Mouse (Mus musculus) hindlimb bud, embryonic 11.5 days (tissue): ENCODE results near the gene Enah.

Experiments
- DNase-seq: peaks from one replicate; pipeline ENCODE4 v3.0.0-alpha.2; 2012; ENCODE audit warnings: low read depth, low spot score; ENCODE audit errors: extremely low spot score

The Enah gene

GRCm38 (mm10) chr1:182019926-182020801, at the start of gene Enah:
Gene Enah, minus strand, starts transcription at chr1:182019990.
- no peak for DNase-seq

GRCm38 (mm10) chr1:182068136-182068535, 48.3 kb upstream of the Enah start:
- DNase-seq = no peak

DNA sequence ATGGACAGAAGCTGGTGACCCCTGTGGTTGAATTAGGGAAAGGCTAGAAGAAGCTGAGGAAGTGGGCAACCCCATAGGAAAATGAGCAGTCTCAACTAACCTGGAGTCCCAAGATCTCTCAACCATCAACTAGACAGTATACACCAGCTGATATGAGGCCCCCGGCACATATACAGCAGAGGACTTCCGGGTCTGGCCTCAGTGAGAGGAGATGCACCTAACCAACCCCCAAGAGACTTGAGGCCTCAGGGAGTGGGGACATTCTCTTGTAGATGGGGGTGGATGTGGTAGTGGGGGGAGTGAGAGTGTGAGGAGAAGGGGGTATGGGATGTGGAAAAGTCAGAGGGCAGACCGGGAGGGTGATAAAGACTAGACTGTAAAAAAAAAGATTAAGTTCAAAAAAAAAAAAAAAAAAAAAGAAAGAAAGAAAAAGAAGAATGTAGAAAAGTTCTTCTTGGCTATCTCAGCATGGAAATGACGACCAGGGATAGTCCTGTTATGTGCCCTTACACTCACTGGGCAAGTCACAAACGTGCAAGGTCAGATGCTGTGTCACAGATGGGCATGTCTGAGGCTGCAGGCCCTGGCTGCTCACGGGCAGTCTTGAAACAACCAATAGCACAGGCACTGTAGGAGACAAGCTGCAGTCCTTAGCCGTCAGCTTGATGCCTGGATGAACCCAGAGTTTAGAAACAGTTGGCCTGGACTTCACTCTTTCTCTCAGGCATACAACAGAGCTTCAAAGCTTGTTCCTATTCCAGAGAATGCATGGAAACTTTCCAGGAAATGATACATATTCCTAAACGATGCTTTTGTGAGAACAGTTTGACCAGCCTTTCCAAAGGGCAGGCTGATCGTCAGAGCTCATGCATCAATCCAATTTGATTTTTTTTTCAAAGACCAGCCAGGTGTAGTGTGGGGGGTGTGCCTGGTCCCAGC, 47.0 kb upstream of the Enah start:
- no peak for DNase-seq

- DNase-seq = no peak
These were observed 43.9 kb upstream of the Enah start for GRCm38 (mm10) chr1:182063716-182064115.

- no peak for DNase-seq
These were observed 43.0 kb upstream of the Enah start for GRCm38 (mm10) chr1:182062801-182063200.

DNA sequence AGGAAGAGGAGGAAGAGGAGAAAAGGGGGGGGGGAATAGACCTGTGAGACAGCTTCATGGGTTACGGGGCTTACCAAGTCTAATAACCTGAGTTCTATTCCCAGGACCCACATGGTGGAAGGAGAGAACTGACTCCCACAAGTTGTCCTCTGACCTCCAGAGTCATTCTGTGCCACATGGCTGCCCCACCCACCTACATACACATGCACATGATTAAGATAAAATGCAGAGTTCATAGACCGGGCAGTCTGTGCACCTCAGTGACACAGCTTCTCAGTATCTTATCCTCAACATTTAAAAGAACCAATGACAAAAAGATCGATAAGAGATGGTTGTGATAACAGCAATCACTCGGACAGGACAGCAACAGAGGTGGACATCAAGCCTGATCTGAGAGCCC, 41.4 kb upstream of the Enah start:
- no peak for DNase-seq

- DNase-seq = no peak
These were observed 40.0 kb upstream of the Enah start for GRCm38 (mm10) chr1:182059806-182060205.

DNA sequence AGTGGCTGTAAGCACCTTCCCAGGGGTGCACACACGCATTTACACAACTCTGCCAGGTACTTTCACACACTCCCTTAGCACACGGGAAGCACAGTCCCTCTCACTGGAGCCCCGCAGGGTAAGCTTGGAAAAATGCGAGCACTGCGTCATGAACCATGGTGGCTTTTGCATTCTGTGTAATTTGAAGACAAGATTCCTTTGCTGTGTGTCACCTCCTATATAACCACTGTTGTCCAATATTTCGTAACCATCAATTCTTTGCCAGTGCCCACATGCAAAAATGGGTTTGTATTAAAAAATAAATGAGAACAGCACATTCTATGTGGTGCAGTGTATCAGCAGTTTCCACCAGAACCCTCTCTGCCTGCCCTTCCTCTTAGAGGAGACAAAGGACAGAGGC, 38.2 kb upstream of the Enah start:
- no peak for DNase-seq

DNA sequence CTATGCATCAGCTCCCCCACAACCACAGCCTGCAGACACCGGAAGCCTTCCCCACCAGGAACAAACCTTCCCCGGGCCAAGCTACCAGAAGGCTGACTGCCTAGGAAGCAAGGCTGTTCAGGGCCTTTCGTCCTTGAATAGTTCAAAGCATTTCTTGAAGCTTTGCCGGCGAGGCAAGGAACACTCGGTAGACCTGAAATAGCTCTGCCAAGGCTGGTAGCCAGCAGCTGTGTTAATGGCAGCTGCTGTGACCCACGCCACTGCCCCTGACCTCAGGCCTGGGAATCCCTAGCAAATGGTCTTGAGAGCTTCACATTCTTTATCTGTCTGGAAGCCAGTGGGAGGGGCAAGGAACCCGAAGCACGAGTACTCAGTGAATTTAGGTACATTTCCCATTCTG, 35.3 kb upstream of the Enah start:
- DNase-seq = no peak

- no peak for DNase-seq
These were observed 34.9 kb upstream of the Enah start for GRCm38 (mm10) chr1:182054651-182055050.

- no peak for DNase-seq
These were observed 33.2 kb upstream of the Enah start for GRCm38 (mm10) chr1:182052973-182053372.

- DNase-seq = no peak
These were observed 32.6 kb upstream of the Enah start for GRCm38 (mm10) chr1:182052385-182052784.

DNA sequence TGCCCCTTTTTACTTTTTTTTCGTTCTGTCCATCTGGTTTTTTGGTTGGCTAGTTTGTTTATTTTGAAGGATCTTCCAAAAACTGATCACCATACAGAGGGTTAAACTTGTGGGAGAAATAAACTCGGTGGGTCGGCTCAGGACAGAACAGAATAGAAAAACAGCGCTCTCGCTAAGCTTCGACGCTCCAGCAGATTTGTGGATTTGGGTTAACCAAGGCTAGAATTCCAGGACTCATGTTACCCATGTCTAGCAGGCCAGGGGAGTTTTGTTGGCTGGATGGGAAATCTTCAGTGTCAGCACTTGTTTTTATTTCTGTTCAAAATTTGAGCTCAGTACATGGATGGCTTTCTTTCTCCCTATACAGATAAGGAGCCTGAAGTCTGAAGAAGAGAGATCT, 30.0 kb upstream of the Enah start:
- no peak for DNase-seq

- DNase-seq = no peak
These were observed 28.3 kb upstream of the Enah start for GRCm38 (mm10) chr1:182048101-182048500.

DNA sequence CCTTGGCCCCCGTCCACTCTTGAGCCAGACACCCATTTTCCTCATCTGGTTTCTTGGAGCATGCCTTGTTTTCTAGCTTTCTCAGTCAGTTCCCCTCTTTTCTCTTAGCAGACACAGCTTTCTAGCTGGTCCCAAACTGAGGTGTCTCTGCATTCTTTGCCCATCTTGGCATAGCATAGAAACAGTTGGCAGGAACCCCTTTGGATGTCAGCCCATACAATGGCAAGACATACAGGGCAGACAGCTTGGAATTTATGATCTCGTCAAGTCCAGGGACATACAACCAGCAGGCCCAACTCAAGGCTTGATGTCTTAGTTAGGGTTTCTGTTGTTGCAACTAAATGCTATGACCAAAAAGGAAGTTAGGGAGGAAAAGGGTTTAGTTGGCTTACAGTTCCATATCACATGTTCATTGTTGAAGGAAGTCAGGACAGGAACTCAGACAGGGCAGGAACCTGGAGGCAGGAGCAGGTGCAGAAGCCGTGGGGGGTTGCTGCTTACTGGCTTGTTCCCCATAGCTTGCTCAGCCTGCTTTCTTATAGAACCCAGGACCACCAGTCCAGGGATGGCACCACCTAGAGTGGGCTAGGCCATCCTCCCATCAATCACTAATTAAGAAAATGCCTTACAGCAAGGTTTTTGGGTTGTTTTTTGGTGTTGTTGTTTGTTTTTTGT, 27.4 kb upstream of the Enah start:
- no peak for DNase-seq

- DNase-seq = no peak
These were observed 25.4 kb upstream of the Enah start for GRCm38 (mm10) chr1:182045208-182045607.

DNA sequence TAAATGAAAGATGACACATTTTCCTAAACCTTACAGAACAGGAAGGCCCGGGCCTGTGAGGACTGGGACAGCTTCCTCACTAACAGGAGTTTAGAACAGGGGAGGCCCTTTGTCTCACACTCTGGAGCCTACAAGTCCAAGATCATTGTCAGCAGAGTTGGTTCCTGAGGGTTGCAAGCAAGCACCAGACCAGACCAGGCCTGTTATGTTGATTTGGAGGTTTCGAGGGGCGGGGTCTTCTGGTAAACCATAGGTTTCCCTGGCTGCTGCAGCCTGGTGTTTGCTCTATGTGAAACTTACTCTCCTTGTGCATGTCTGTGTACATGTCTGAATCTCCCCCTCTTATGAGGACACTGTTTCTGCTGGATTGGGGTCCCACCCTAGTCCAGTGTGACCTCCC, 20.7 kb upstream of the Enah start:
- no peak for DNase-seq

- DNase-seq = no peak
These were observed 12.0 kb upstream of the Enah start for GRCm38 (mm10) chr1:182031757-182032156.

GRCm38 (mm10) chr1:182031066-182031465, 11.3 kb upstream of the Enah start:
- DNase-seq = no peak

GRCm38 (mm10) chr1:182029989-182030649, 10.3 kb upstream of the Enah start:
- no peak for DNase-seq
